Mouse (Mus musculus) gastrocnemius, adult 2 months (tissue): ENCODE measurements around the gene Naglu. TPM values are rescaled to one million over a fixed set of nuclear protein-coding genes. Genes with fewer than 3 reads are reported as not detected.

Source experiments
- DNase-seq: peaks from one replicate; pipeline ENCODE4 v3.0.0; 2022
- H3K27ac ChIP-seq: fragments of 200-600 bp; 2 replicates; pipeline ENCODE4 v1.8.1; 2022; ENCODE audit warnings: mild to moderate bottlenecking
- H3K4me3 ChIP-seq: fragments of 200-600 bp; 2 replicates; pipeline ENCODE4 v1.8.1; 2022; ENCODE audit warnings: mild to moderate bottlenecking, moderate library complexity
- CTCF ChIP-seq: fragments of 200-600 bp; IDR thresholded peaks from 2 replicates; pipeline ENCODE4 v1.8.1; 2022; ENCODE audit warnings: antibody characterized with exemption, mild to moderate bottlenecking, moderate library complexity
- intact Hi-C: fragments of 180-260 bp; cut with DNase I; formaldehyde crosslinking; loops from one replicate; pipeline ENCODE4 v1.15.1; 2025
- total RNA-seq, 2 experiments: library from RNA; stranded (reverse); gene quantifications; 2 replicates each; pipeline ENCODE4 v1.2.3; 2021

The Naglu gene
- total RNA-seq, 2 experiments from 2014 or later, result 3.3 to 4.1 TPM

GRCm38 (mm10) chr11:101045826-101046225 is 24.0 kb upstream of the Naglu start:
- Histone ChIP-seq H3K27ac (no peak overlapping the region), H3K4me3 (no peak overlapping the region)
- intact Hi-C loops, result no loop called here
- TF ChIP-seq CTCF, result no peak
- no peak for DNase-seq

- TF ChIP-seq CTCF, result no peak
- DNase-seq, result no peak
- intact Hi-C loops, result no loop called here
- Histone ChIP-seq H3K27ac (no peak overlapping the region), H3K4me3 (no peak overlapping the region)
Measured at GRCm38 (mm10) chr11:101046440-101046839, 23.4 kb upstream of the Naglu start.

- intact Hi-C loops, result no loop called here
- TF ChIP-seq CTCF, result no peak
- no peak overlapping the region for H3K27ac ChIP-seq
- no peak overlapping the region for H3K4me3 ChIP-seq
- DNase-seq, result no peak
Measured at GRCm38 (mm10) chr11:101047502-101047901, 22.3 kb upstream of the Naglu start.

GRCm38 (mm10) chr11:101050359-101050758 is 19.5 kb upstream of the Naglu start:
- intact Hi-C loops, result no loop called here
- TF ChIP-seq CTCF, result no peak
- no peak overlapping the region for H3K4me3 ChIP-seq
- H3K27ac ChIP-seq, result 0 out of 2 replicates have a peak overlapping the region, but pooled peaks have one; percentile 3
- DNase-seq, result no peak

- H3K27ac ChIP-seq, result peak overlapping the region; percentile 82; the same call in 1 of the 2 replicates
- DNase-seq, result no peak
- TF ChIP-seq CTCF, result no peak
- intact Hi-C loops, result no loop called here
- no peak overlapping the region for H3K4me3 ChIP-seq
Measured at GRCm38 (mm10) chr11:101051051-101051493, 18.7 kb upstream of the Naglu start.

GRCm38 (mm10) chr11:101051617-101052016 is 18.2 kb upstream of the Naglu start:
- no peak for TF ChIP-seq CTCF
- Histone ChIP-seq H3K27ac (peak overlapping the region; percentile 82), H3K4me3 (no peak overlapping the region)
- no peak for DNase-seq
- intact Hi-C loops, result no loop called here

GRCm38 (mm10) chr11:101052751-101053473 is 16.9 kb upstream of the Naglu start:
- DNase-seq, result peak; percentile 89
- peak overlapping the region; percentile 82 for H3K27ac ChIP-seq
- no peak overlapping the region for H3K4me3 ChIP-seq
- TF ChIP-seq CTCF, result no peak
- intact Hi-C loops, result no loop called here

- no peak for DNase-seq
- H3K27ac ChIP-seq, result no peak overlapping the region
- peak; percentile 52 for TF ChIP-seq CTCF
- intact Hi-C loops, result no loop called here
- H3K4me3 ChIP-seq, result no peak overlapping the region
Measured at GRCm38 (mm10) chr11:101053974-101054373, 15.8 kb upstream of the Naglu start.

- no peak overlapping the region for H3K4me3 ChIP-seq
- intact Hi-C loops, result no loop called here
- no peak for TF ChIP-seq CTCF
- no peak for DNase-seq
- H3K27ac ChIP-seq, result peak overlapping the region; percentile 95
Measured at GRCm38 (mm10) chr11:101055418-101055817, 14.4 kb upstream of the Naglu start.

- 0 out of 2 replicates have a peak overlapping the region, but pooled peaks have one; percentile 3 for H3K4me3 ChIP-seq
- TF ChIP-seq CTCF, result no peak
- peak overlapping the region; percentile 95 for H3K27ac ChIP-seq
- intact Hi-C loops, result loop anchor here (1.0 kb wide), 1 partner anchor 74 kb away; no protein-coding TSS in a partner anchor
- peak; percentile 80 for DNase-seq
Measured at GRCm38 (mm10) chr11:101056885-101057284, 12.9 kb upstream of the Naglu start.

GRCm38 (mm10) chr11:101057860-101058259 is 12.0 kb upstream of the Naglu start:
- TF ChIP-seq CTCF, result peak; percentile 90
- H3K4me3 ChIP-seq, result no peak overlapping the region
- peak overlapping the region; percentile 95 for H3K27ac ChIP-seq
- peak; percentile 92 for DNase-seq
- intact Hi-C loops, result loop anchor here (1.0 to 2.0 kb wide), 2 partner anchors 75 to 165 kb away; no protein-coding TSS in a partner anchor

- Histone ChIP-seq H3K4me3 (peak overlapping the region; percentile 36), H3K27ac (peak overlapping the region; percentile 95)
- peak; percentile 64 for DNase-seq
- TF ChIP-seq CTCF, result no peak
- intact Hi-C loops, result loop anchor here (2.0 kb wide), 1 partner anchor 166 kb away; no protein-coding TSS in a partner anchor
Measured at GRCm38 (mm10) chr11:101058726-101059125, 11.1 kb upstream of the Naglu start.

- peak overlapping the region; percentile 95 for H3K27ac ChIP-seq
- no peak for TF ChIP-seq CTCF
- peak; percentile 23 for DNase-seq
- peak overlapping the region; percentile 23; the same call in 1 of the 2 replicates for H3K4me3 ChIP-seq
- intact Hi-C loops, result loop anchor here (2.0 kb wide), 1 partner anchor 167 kb away; no protein-coding TSS in a partner anchor
Measured at GRCm38 (mm10) chr11:101059473-101059872, 10.3 kb upstream of the Naglu start.
